40 mouse cellular contexts compared by ENCODE assay signal in genomic region chr5:35428421-35428820, GRCm38 (mm10). TPM values are rescaled to one million over a fixed set of nuclear protein-coding genes. Genes with fewer than 3 reads are reported as not detected.
"Had no signal": no experiment of that assay in that cellular context is flagged by ENCODE, and none has a peak within 500 bp of the region (broad histone marks: within the 10 kb centered on the region; RNA-seq: fewer than 3 reads in every experiment).

No protein-coding gene starts in this region.

- H3K4me1 ChIP-seq: limb, embryonic 12.5 days; limb, embryonic 13.5 days; limb, embryonic 15.5 days; lung, embryonic 15.5 days; megakaryocyte, embryonic 14.5 days; midbrain, embryonic 15.5 days had no signal

- H3K4me2 ChIP-seq: limb, embryonic 12.5 days; limb, embryonic 13.5 days; limb, embryonic 15.5 days; liver, embryonic 13.5 days; liver, embryonic 15.5 days; lung, embryonic 14.5 days; lung, embryonic 15.5 days; midbrain, embryonic 11.5 days; midbrain, embryonic 12.5 days; midbrain, embryonic 13.5 days; midbrain, embryonic 15.5 days; neural tube, embryonic 12.5 days had no signal

- H3K9ac ChIP-seq: limb, embryonic 12.5 days; limb, embryonic 13.5 days; limb, embryonic 15.5 days; liver, embryonic 13.5 days; liver, embryonic 14.5 days; liver, embryonic 15.5 days; lung, embryonic 14.5 days; lung, embryonic 15.5 days; midbrain, embryonic 12.5 days; midbrain, embryonic 13.5 days; midbrain, embryonic 15.5 days; neural tube, embryonic 12.5 days had no signal

- DNase-seq: left cerebral cortex, postnatal 4 days; liver, embryonic 13.5 days; lung, adult 2 months; lung, embryonic 14.5 days; lung, postnatal 10 days; lung, postnatal 14 days; lung, postnatal 4 days; midbrain, embryonic 14.5 days had no signal

- H3K36me3 ChIP-seq: limb, embryonic 10.5 days; limb, embryonic 12.5 days; limb, embryonic 13.5 days; limb, embryonic 15.5 days; liver, embryonic 13.5 days; liver, embryonic 15.5 days; lung, embryonic 15.5 days; midbrain, embryonic 10.5 days; midbrain, embryonic 12.5 days; midbrain, embryonic 13.5 days; midbrain, embryonic 15.5 days; neural tube, embryonic 12.5 days had no signal

- H3K27ac ChIP-seq: left cerebral cortex, adult 2 months; limb, embryonic 10.5 days; limb, embryonic 12.5 days; limb, embryonic 13.5 days; limb, embryonic 15.5 days; liver, embryonic 13.5 days; liver, embryonic 14.5 days; liver, embryonic 15.5 days; lung, embryonic 15.5 days; macrophage; midbrain, embryonic 10.5 days; midbrain, embryonic 12.5 days; midbrain, embryonic 13.5 days; midbrain, embryonic 15.5 days; neural tube, embryonic 12.5 days had no signal

- H3K4me3 ChIP-seq: left cerebral cortex, adult 2 months; limb, embryonic 10.5 days; limb, embryonic 12.5 days; limb, embryonic 13.5 days; limb, embryonic 15.5 days; liver, embryonic 13.5 days; liver, embryonic 15.5 days; lung, embryonic 15.5 days; megakaryocyte, embryonic 14.5 days; midbrain, embryonic 10.5 days; midbrain, embryonic 12.5 days; midbrain, embryonic 13.5 days; midbrain, embryonic 15.5 days; myocyte; neural tube, embryonic 12.5 days had no signal

- H3K9me3 ChIP-seq: limb, embryonic 10.5 days; limb, embryonic 12.5 days; limb, embryonic 13.5 days; limb, embryonic 15.5 days; liver, embryonic 13.5 days; liver, embryonic 15.5 days; lung, embryonic 15.5 days; megakaryocyte, embryonic 14.5 days; midbrain, embryonic 12.5 days; midbrain, embryonic 13.5 days; midbrain, embryonic 15.5 days; neural tube, embryonic 12.5 days had no signal

- H3K27me3 ChIP-seq: liver, embryonic 13.5 days; liver, embryonic 15.5 days; lung, embryonic 15.5 days; midbrain, embryonic 15.5 days had no signal

- ATAC-seq: lung, postnatal 0 days; midbrain, embryonic 13.5 days; midbrain, embryonic 15.5 days; midbrain, embryonic 16.5 days had no signal

RNA-seq across cellular contexts. Expression of gene Hmx1, which starts 39.5 kb away (rescaled TPM):
- total RNA-seq: left cerebral cortex, adult 18-20 months; left cerebral cortex, adult 2 months; left cerebral cortex, adult 8-10 months; left cerebral cortex, postnatal 10 days; left cerebral cortex, postnatal 14 days; left cerebral cortex, postnatal 25 days; left cerebral cortex, postnatal 36 days; left cerebral cortex, postnatal 4 days; megakaryocyte progenitor cell, adult 5-6 weeks; megakaryocyte, adult 5-6 weeks; megakaryocyte-erythroid progenitor cell, adult 5-6 weeks; midbrain, postnatal 0 days; monocyte, adult 5-6 weeks had no signal
- polyA plus RNA-seq: limb, embryonic 15.5 days; liver, embryonic 13.5 days; liver, embryonic 14.5 days; liver, embryonic 15.5 days; liver, embryonic 16.5 days; lung, adult 2 months; lung, embryonic 14.5 days; lung, embryonic 16.5 days; lung, postnatal 0 days; macrophage; midbrain, embryonic 11.5 days; midbrain, embryonic 13.5 days; midbrain, embryonic 14.5 days; midbrain, embryonic 15.5 days; midbrain, embryonic 16.5 days; midbrain, postnatal 0 days; myocyte had no signal
